Mouse (Mus musculus) stomach, embryonic 16.5 days (tissue): Measurements from ENCODE around the gene Ano9. TPM values are rescaled to one million over a fixed set of nuclear protein-coding genes. Genes with fewer than 3 reads are reported as not detected.
A peak's percentile ranks its signal among the peaks of the same experiment; 100 is the strongest.

ENCODE experiments used
- ATAC-seq: fragments of 200-750 bp; cut with Nextera tagmentation; 2 replicates; pipeline ENCODE4 v1.8.0; 2017; ENCODE audit warnings: moderate number of reproducible peaks, moderate TSS enrichment; ENCODE audit not compliant: insufficient read depth, low FRiP score
- H3K27ac ChIP-seq: fragments of 300-500 bp; sonication (generic); 2 replicates; pipeline ENCODE4 v1.5.1; 2014; ENCODE audit warnings: low read length
- H3K27me3 ChIP-seq: fragments of 300-500 bp; sonication (generic); 2 replicates; pipeline ENCODE4 v1.6.1; 2014; ENCODE audit warnings: low read length, control low read depth, mixed read lengths; ENCODE audit not compliant: control insufficient read depth, insufficient read depth
- H3K36me3 ChIP-seq: fragments of 300-500 bp; sonication (generic); 2 replicates; pipeline ENCODE4 v1.6.1; 2014; ENCODE audit warnings: low read length; ENCODE audit not compliant: control insufficient read depth, insufficient read depth
- H3K4me1 ChIP-seq: fragments of 300-500 bp; sonication (generic); 2 replicates; pipeline ENCODE4 v1.6.1; 2014; ENCODE audit warnings: low read length, control low read depth, mixed read lengths; ENCODE audit not compliant: control insufficient read depth, insufficient read depth
- H3K4me2 ChIP-seq: fragments of 300-500 bp; sonication (generic); 2 replicates; pipeline ENCODE4 v1.6.1; 2014; ENCODE audit warnings: low read depth, low read length, mixed read lengths
- H3K4me3 ChIP-seq: fragments of 300-500 bp; sonication (generic); replicated peaks from 2 replicates; pipeline ENCODE4 v1.5.1; 2014; ENCODE audit warnings: mild to moderate bottlenecking, low read length
- H3K9ac ChIP-seq: fragments of 300-500 bp; sonication (generic); 2 replicates; pipeline ENCODE4 v1.6.1; 2014; ENCODE audit warnings: low read length
- H3K9me3 ChIP-seq: fragments of 300-500 bp; sonication (generic); replicated peaks from 2 replicates; pipeline ENCODE4 v1.6.1; 2016; ENCODE audit warnings: low read length, control low read depth; ENCODE audit not compliant: control insufficient read depth
- WGBS: fragments of 180-500 bp; shearing (Covaris S2); extraction: QIAGEN DNeasy Blood & Tissue Kit; methylation state at CpG from one replicate; pipeline ENCODE4 v1.1.7; 2014; 5-methylcytosine and 5-hydroxymethylcytosine counted together
- polyA plus RNA-seq: library from polyadenylated mRNA; unstranded; fragments of >200 nt; fragmentation: Nextera tagmentation; extraction: Ambion mirVana; gene quantifications from 2 replicates; pipeline ENCODE4 v1.2.1, GENCODE M21; 2015

Gene Ano9
- polyA plus RNA-seq, 1 experiment from 2014 or later, result 22.5 TPM

- Histone ChIP-seq H3K4me1 (peaks cover 6% of the 10 kb centered on the region), H3K27me3 (no peaks in the 10 kb centered on the region; the same call in 1 of the 2 replicates), H3K9me3 (no peaks in the 10 kb centered on the region), H3K36me3 (no peaks in the 10 kb centered on the region), H3K27ac (no peak overlapping the region), H3K4me3 (no peak overlapping the region), H3K4me2 (no peak overlapping the region), H3K9ac (no peak overlapping the region)
- WGBS, result 62% methylated on average over 15 of the region's 15 CpGs
- ATAC-seq, result no peak
Observed at GRCm38 (mm10) chr7:141094487-141095205, 23.0 kb downstream of the Ano9 start.

DNA sequence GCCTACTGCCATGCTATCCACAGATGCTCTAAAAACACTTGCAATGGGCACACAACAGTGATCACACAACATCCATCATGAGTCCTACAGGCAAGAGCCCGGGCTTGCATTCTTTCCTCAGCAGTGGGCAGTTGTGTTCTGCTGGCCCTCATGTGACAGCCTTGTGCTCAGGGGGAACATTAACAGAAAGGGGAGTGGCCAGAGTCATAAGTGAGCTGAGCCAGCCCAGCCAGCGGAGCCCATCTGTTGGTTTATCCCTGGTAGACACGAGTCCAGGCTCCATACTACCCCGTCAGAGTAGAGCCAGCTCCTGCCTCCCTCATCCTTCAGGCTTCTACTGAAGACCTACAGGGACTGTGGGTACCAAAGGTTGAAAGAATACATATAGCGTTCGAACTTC, 23.7 kb downstream of the Ano9 start:
- Histone ChIP-seq H3K27me3 (no peaks in the 10 kb centered on the region; the same call in 1 of the 2 replicates), H3K36me3 (no peaks in the 10 kb centered on the region), H3K4me2 (no peak overlapping the region), H3K4me3 (no peak overlapping the region), H3K4me1 (peaks cover 6% of the 10 kb centered on the region), H3K27ac (no peak overlapping the region), H3K9me3 (no peaks in the 10 kb centered on the region), H3K9ac (no peak overlapping the region)
- ATAC-seq, result no peak
- 76% methylated on average over 6 of the region's 6 CpGs for WGBS

- Histone ChIP-seq H3K27ac (no peak overlapping the region), H3K9ac (peak overlapping the region; percentile 24; the same call in 1 of the 2 replicates), H3K4me2 (peak overlapping the region; percentile 51), H3K9me3 (no peaks in the 10 kb centered on the region), H3K27me3 (peaks cover 6% of the 10 kb centered on the region; the same call in 1 of the 2 replicates), H3K4me1 (peaks cover 9% of the 10 kb centered on the region), H3K4me3 (peak overlapping the region; percentile 12; the same call in 1 of the 2 replicates), H3K36me3 (no peaks in the 10 kb centered on the region)
- ATAC-seq, result peak; percentile 88; the same call in 1 of the 2 replicates
- 10% methylated on average over 37 of the region's 37 CpGs for WGBS
Observed at GRCm38 (mm10) chr7:141092051-141092735, 25.4 kb downstream of the Ano9 start.

GRCm38 (mm10) chr7:141090228-141090627, 27.4 kb downstream of the Ano9 start:
- Histone ChIP-seq H3K4me3 (no peak overlapping the region), H3K27ac (peak overlapping the region; percentile 6; the same call in 1 of the 2 replicates), H3K4me2 (no peak overlapping the region), H3K9me3 (no peaks in the 10 kb centered on the region), H3K4me1 (peaks cover 9% of the 10 kb centered on the region), H3K27me3 (peaks cover 6% of the 10 kb centered on the region; the same call in 1 of the 2 replicates), H3K9ac (no peak overlapping the region), H3K36me3 (no peaks in the 10 kb centered on the region)
- ATAC-seq, result peak; percentile 10; the same call in 1 of the 2 replicates
- WGBS, result 51% methylated on average over 8 of the region's 8 CpGs

DNA sequence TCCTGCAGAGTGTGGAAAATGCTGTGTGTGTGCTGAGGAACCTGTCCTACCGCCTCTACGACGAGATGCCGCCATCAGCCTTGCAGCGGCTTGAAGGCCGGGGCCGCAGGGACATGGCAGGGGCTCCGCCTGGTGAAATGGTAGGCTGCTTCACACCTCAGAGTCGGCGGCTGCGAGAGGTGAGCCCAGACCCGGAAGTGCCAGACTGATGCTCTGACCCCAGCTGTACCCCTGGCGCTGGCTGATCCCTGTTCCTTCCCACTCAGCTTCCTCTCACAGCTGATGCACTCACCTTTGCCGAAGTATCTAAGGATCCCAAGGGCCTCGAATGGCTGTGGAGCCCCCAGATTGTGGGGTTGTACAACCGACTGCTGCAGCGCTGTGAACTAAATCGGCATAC, 29.1 kb downstream of the Ano9 start:
- Histone ChIP-seq H3K9me3 (no peaks in the 10 kb centered on the region), H3K9ac (peak overlapping the region; percentile 20; the same call in 1 of the 2 replicates), H3K4me2 (no peak overlapping the region), H3K27me3 (peaks cover 6% of the 10 kb centered on the region; the same call in 1 of the 2 replicates), H3K4me1 (peaks cover 9% of the 10 kb centered on the region), H3K4me3 (no peak overlapping the region), H3K27ac (no peak overlapping the region), H3K36me3 (no peaks in the 10 kb centered on the region)
- 12% methylated on average over 18 of the region's 18 CpGs for WGBS
- no peak for ATAC-seq

GRCm38 (mm10) chr7:141087894-141088293, 29.7 kb downstream of the Ano9 start:
- Histone ChIP-seq H3K9ac (peak overlapping the region; percentile 20; the same call in 1 of the 2 replicates), H3K4me1 (peaks cover 9% of the 10 kb centered on the region), H3K27ac (no peak overlapping the region), H3K4me3 (no peak overlapping the region), H3K27me3 (peaks cover 6% of the 10 kb centered on the region; the same call in 1 of the 2 replicates), H3K9me3 (no peaks in the 10 kb centered on the region), H3K4me2 (no peak overlapping the region), H3K36me3 (0 out of 2 replicates have a peak, but pooled peaks cover 4% of the 10 kb centered on the region)
- WGBS, result 26% methylated on average over 8 of the region's 8 CpGs
- ATAC-seq, result no peak

DNA sequence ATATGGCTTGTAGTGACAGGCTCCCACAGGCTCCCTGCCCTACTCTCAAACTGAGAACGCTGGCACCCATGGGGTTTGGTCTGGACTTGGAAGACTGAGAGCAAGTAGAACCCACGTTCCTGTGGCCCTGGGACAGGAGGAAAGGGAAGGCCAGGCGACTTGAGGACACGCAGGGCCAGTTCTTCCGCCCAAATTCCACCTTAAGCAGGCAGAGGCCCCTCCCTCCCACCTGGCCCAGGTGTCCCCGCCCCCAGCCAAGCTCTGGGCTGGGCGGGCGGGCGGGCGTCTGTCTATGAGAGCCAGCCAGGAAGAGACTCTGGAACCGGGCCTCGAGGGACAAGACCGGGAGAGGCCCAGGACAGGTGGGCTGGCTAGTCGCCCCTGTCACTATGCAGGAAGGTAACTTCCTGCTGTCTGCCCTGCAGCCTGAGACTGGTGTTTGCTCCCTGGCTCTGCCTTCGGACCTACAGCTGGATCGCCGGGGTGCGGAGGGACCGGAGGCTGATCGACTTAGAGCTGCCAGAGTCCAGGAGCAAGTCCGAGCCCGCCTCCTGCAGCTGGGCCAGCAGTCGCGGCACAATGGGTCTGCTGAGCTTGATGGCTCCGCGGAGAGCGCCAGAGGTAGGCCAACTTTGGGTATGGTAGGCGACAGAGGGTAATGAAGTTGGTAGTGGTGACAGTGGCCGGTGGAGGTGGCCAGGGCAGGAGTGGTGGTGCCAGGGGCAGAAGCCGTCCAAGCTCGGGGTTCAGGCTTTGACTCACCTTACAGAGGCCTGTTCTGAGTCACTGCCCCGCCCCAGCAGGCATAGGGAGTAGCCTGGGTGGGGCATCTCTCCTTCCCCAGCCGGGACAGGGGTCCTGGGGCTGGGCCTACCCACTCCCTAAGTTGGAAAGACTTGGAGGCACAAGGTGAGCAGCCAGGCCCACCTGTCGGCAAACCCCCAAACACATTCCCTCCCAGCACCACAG, 37.8 kb downstream of the Ano9 start:
- Histone ChIP-seq H3K27me3 (no peaks in the 10 kb centered on the region), H3K36me3 (0 out of 2 replicates have a peak, but pooled peaks cover 4% of the 10 kb centered on the region), H3K9me3 (no peaks in the 10 kb centered on the region), H3K4me1 (no peaks in the 10 kb centered on the region), H3K9ac (peak overlapping the region; percentile 78), H3K27ac (peak overlapping the region; percentile 91), H3K4me2 (peak overlapping the region; percentile 50), H3K4me3 (peak overlapping the region; percentile 51)
- WGBS, result 25% methylated on average over 34 of the region's 34 CpGs
- ATAC-seq, result peak; percentile 82

DNA sequence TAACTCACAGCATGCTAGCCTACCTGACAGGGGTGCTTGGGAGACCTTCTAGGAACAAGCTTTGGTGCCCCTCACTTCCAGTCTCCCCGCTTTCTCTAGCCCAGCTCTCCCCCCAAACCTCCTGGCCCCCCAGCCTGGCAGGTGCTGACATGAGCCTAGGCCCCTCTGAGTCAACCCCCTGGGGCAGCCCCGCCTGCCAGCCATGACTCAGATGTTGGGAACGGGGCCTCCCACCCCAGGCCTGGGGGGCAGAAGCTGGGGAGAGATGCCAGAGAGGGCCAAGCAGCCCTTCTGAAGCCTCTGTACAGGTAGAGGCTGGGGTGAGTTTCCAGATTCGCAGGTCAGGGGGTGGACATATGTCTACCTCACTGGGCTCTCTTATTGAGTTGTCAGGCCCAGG, 38.7 kb downstream of the Ano9 start:
- H3K27me3 ChIP-seq, result no peaks in the 10 kb centered on the region
- no peaks in the 10 kb centered on the region for H3K9me3 ChIP-seq
- H3K36me3 ChIP-seq, result 0 out of 2 replicates have a peak, but pooled peaks cover 4% of the 10 kb centered on the region
- no peaks in the 10 kb centered on the region for H3K4me1 ChIP-seq
- peak overlapping the region; percentile 50 for H3K4me2 ChIP-seq
- ATAC-seq, result peak; percentile 27; the same call in 1 of the 2 replicates
- peak overlapping the region; percentile 91 for H3K27ac ChIP-seq
- H3K4me3 ChIP-seq, result peak overlapping the region; percentile 21; the same call in 1 of the 2 replicates
- peak overlapping the region; percentile 53; the same call in 1 of the 2 replicates for H3K9ac ChIP-seq
- WGBS, result 77% methylated on average over 4 of the region's 4 CpGs
